Mouse (Mus musculus) heart, embryonic 14.5 days (tissue): ENCODE results near the gene Trappc12. TPM values are rescaled to one million over a fixed set of nuclear protein-coding genes. Genes with fewer than 3 reads are reported as not detected.

Source experiments
- ATAC-seq: fragments of 200-750 bp; cut with Nextera tagmentation; 2 replicates; pipeline ENCODE4 v1.8.0; 2017; ENCODE audit warnings: low read depth, moderate TSS enrichment; ENCODE audit not compliant: insufficient number of reproducible peaks, insufficient read depth, low FRiP score
- H3K27ac ChIP-seq, 2 experiments: fragments of 200-500 bp in 1 of 2; fragments of 300-500 bp in 1 of 2; sonication (generic) in 1 of 2; replicated peaks in 1 of 2; 2 replicates each; pipeline ENCODE4 v1.5.1; 2012 to 2014; ENCODE audit warnings: low read depth in 2 of 2, low read length in 2 of 2, control low read depth in 1 of 2, mild to moderate bottlenecking in 1 of 2, mixed read lengths in 1 of 2; ENCODE audit not compliant: control insufficient read depth in 1 of 2, insufficient read depth in 1 of 2
- H3K27me3 ChIP-seq: fragments of 300-500 bp; sonication (generic); 2 replicates; pipeline ENCODE4 v1.6.1; 2014; ENCODE audit warnings: mild to moderate bottlenecking, low read length, control low read depth; ENCODE audit not compliant: control insufficient read depth, insufficient read depth
- H3K36me3 ChIP-seq: fragments of 300-500 bp; sonication (generic); 2 replicates; pipeline ENCODE4 v1.6.1; 2014; ENCODE audit warnings: mild to moderate bottlenecking, control low read depth, low read length, mixed read lengths; ENCODE audit not compliant: control insufficient read depth, insufficient read depth
- H3K4me1 ChIP-seq, 2 experiments: fragments of 200-500 bp in 1 of 2; fragments of 300-500 bp in 1 of 2; sonication (generic) in 1 of 2; 2 replicates each; pipeline ENCODE4 v1.6.1; 2012 to 2014; ENCODE audit warnings: low read length in 2 of 2, control low read depth in 1 of 2, mixed read lengths in 1 of 2; ENCODE audit not compliant: control insufficient read depth in 2 of 2, insufficient read depth in 2 of 2
- H3K4me2 ChIP-seq: fragments of 300-500 bp; sonication (generic); 2 replicates; pipeline ENCODE4 v1.6.1; 2014; ENCODE audit warnings: mild to moderate bottlenecking, low read length
- H3K4me3 ChIP-seq, 2 experiments: fragments of 200-500 bp in 1 of 2; fragments of 300-500 bp in 1 of 2; sonication (generic) in 1 of 2; 2 replicates each; pipeline ENCODE4 v1.5.1; 2012 to 2014; ENCODE audit warnings: low read length in 2 of 2, mild to moderate bottlenecking in 2 of 2, control low read depth in 1 of 2, low read depth in 1 of 2, moderate library complexity in 1 of 2; ENCODE audit not compliant: control insufficient read depth in 1 of 2, insufficient read depth in 1 of 2
- H3K9ac ChIP-seq: fragments of 300-500 bp; sonication (generic); 2 replicates; pipeline ENCODE4 v1.6.1; 2014; ENCODE audit warnings: mild to moderate bottlenecking, low read length
- H3K9me3 ChIP-seq: fragments of 300-500 bp; sonication (generic); 2 replicates; pipeline ENCODE4 v1.6.1; 2016; ENCODE audit warnings: low read length, control low read depth; ENCODE audit not compliant: control insufficient read depth
- WGBS: fragments of 180-500 bp; shearing (Covaris S2); extraction: QIAGEN DNeasy Blood & Tissue Kit; methylation state at CpG from one replicate; pipeline ENCODE4 v1.1.7; 2014; 5-methylcytosine and 5-hydroxymethylcytosine counted together
- microRNA-seq: library from miRNA; unstranded; fragments of <30 nt; microRNA quantifications from one replicate; pipeline ENCODE4, GENCODE M21; 2016
- polyA plus RNA-seq: library from polyadenylated mRNA; unstranded; fragments of >200 nt; fragmentation: Nextera tagmentation; extraction: Ambion mirVana; gene quantifications from 2 replicates; pipeline ENCODE4 v1.2.1, GENCODE M21; 2014

Gene Trappc12
- polyA plus RNA-seq, 1 experiment from 2014 or later, result 33.8 TPM

GRCm38 (mm10) chr12:28674038-28674720, 76.1 kb downstream of the Trappc12 start:
- 0 out of 2 replicates have a peak, but pooled peaks cover 14% of the 10 kb centered on the region for H3K36me3 ChIP-seq
- peak overlapping the region; percentile 74 for H3K4me2 ChIP-seq
- H3K9ac ChIP-seq, result no peak overlapping the region
- peaks cover 5 to 8% of the 10 kb centered on the region in 2 experiments for H3K4me1 ChIP-seq
- no peaks in the 10 kb centered on the region for H3K9me3 ChIP-seq
- ATAC-seq, result no peak
- WGBS, result 81% methylated on average over 10 of the region's 10 CpGs
- H3K27ac ChIP-seq, result no peak overlapping the region
- no peaks in the 10 kb centered on the region for H3K27me3 ChIP-seq
- H3K4me3 ChIP-seq, result peak overlapping the region in 1 of 2 experiments; percentile 64; a peak in 1 of 4 replicates

GRCm38 (mm10) chr12:28667287-28667686, 83.0 kb downstream of the Trappc12 start:
- 16% methylated on average over 8 of the region's 8 CpGs for WGBS
- Histone ChIP-seq H3K9ac (no peak overlapping the region), H3K27ac (no peak overlapping the region)

GRCm38 (mm10) chr12:28666734-28667133, 83.5 kb downstream of the Trappc12 start:
- WGBS, result 57% methylated on average over 4 of the region's 4 CpGs
- no peaks in the 10 kb centered on the region for H3K27me3 ChIP-seq
- H3K9ac ChIP-seq, result no peak overlapping the region
- no peak overlapping the region for H3K4me3 ChIP-seq
- H3K4me1 ChIP-seq, result peaks cover 6 to 8% of the 10 kb centered on the region in 2 experiments; a peak in 3 of 4 replicates
- no peak for ATAC-seq
- no peak overlapping the region for H3K4me2 ChIP-seq
- H3K27ac ChIP-seq, result no peak overlapping the region
- H3K36me3 ChIP-seq, result no peaks in the 10 kb centered on the region
- no peaks in the 10 kb centered on the region for H3K9me3 ChIP-seq

More at GRCm38 (mm10) chr12:28667287-28667686, 83.0 kb downstream of the Trappc12 start:
- no peak for ATAC-seq
- no peaks in the 10 kb centered on the region for H3K36me3 ChIP-seq
- peaks cover 6 to 8% of the 10 kb centered on the region in 2 experiments; a peak in 3 of 4 replicates for H3K4me1 ChIP-seq
- H3K9me3 ChIP-seq, result no peaks in the 10 kb centered on the region
- no peaks in the 10 kb centered on the region for H3K27me3 ChIP-seq
- H3K4me3 ChIP-seq, result no peak overlapping the region
- H3K4me2 ChIP-seq, result no peak overlapping the region

DNA sequence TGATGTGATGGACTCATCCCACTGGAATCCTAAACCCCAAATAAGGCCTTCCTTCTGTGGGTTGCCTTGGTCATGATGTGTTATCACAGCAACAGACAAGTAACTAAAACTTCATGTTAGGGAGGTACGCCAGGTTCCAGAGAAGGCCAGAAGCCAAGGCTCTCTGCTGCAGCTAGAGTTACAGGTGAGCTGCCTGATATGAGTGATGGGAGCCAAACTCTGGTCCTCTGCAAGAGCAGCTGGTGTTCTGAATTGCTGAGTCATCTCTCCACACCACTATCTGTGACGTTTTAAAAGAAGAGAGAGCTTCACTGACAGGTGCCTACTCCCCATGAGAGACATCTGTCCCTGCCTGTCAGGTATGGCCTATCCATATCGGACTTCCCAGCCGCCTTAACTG, 87.6 kb downstream of the Trappc12 start:
- Histone ChIP-seq H3K36me3 (peaks cover 37% of the 10 kb centered on the region), H3K27ac (no peak overlapping the region), H3K27me3 (no peaks in the 10 kb centered on the region), H3K4me3 (no peak overlapping the region), H3K4me2 (no peak overlapping the region), H3K9ac (no peak overlapping the region), H3K4me1 (peaks cover 5 to 8% of the 10 kb centered on the region in 2 experiments; a peak in 3 of 4 replicates), H3K9me3 (no peaks in the 10 kb centered on the region)
- 79% methylated on average over 4 of the region's 4 CpGs for WGBS
- ATAC-seq, result no peak

GRCm38 (mm10) chr12:28649141-28650110, 100.8 kb downstream of the Trappc12 start, which contains the start of gene Rnaseh1:
Rnaseh1 (plus strand) TSS chr12:28649602.
- peak; percentile 64 for ATAC-seq
- Histone ChIP-seq H3K27me3 (no peaks in the 10 kb centered on the region), H3K9ac (peak within 1 kb of the TSS; percentile 81), H3K4me3 (peak within 1 kb of the TSS; percentile 82 to 91), H3K4me2 (peak within 1 kb of the TSS; percentile 85), H3K27ac (peak within 1 kb of the TSS; percentile 44 to 73; a peak in 3 of 4 replicates), H3K9me3 (no peaks in the 10 kb centered on the region), H3K4me1 (peaks cover 4 to 9% of the 10 kb centered on the region in 2 experiments), H3K36me3 (peaks cover 23% of the 10 kb centered on the region)
- WGBS, result 2% methylated on average over 52 of the region's 52 CpGs

Small RNA genes lying within 50 kb of the gene (microRNA-seq; reads per million reads assigned to microRNA genes)
- gene Mir6937, result not detected

Other genes with a start within 250 kb of the Trappc12 start
- 0.13 TPM in 1 of 2 replicates, not detected in the other for gene Dcdc2c, start 198.1 kb downstream of the Trappc12 start, polyA plus RNA-seq
- not detected in 2 replicates for gene Allc, start 167.9 kb downstream of the Trappc12 start, polyA plus RNA-seq
- 14.4 and 17.4 TPM in 2 replicates for gene Colec11, start 127.1 kb downstream of the Trappc12 start, polyA plus RNA-seq
- 553 and 621 TPM in 2 replicates for gene Rps7, start 114.5 kb downstream of the Trappc12 start, polyA plus RNA-seq
- gene Rnaseh1, start 100.9 kb downstream of the Trappc12 start, polyA plus RNA-seq, result 15.2 and 16.0 TPM in 2 replicates
- gene Adi1, start 75.2 kb downstream of the Trappc12 start, polyA plus RNA-seq, result 44.0 and 50.6 TPM in 2 replicates
- 19.8 and 21.2 TPM in 2 replicates for gene Eipr1, start 1.3 kb upstream of the Trappc12 start, polyA plus RNA-seq